Mouse (Mus musculus) liver, postnatal 0 days (tissue): ENCODE data around the gene Jup. TPM values are rescaled to one million over a fixed set of nuclear protein-coding genes. Genes with fewer than 3 reads are reported as not detected.

Experiments used
- ATAC-seq: fragments of 200-750 bp; cut with Nextera tagmentation; 2 replicates; pipeline ENCODE4 v1.8.0; 2017; ENCODE audit warnings: mild to moderate bottlenecking, moderate library complexity
- DNase-seq: peaks from one replicate; pipeline ENCODE4 v3.0.0-alpha.2; 2016
- H3K27ac ChIP-seq: fragments of 300-500 bp; sonication (generic); 2 replicates; pipeline ENCODE4 v1.5.1; 2014; ENCODE audit warnings: antibody characterized with exemption, moderate library complexity, mild to moderate bottlenecking, low read depth
- H3K27me3 ChIP-seq: fragments of 300-500 bp; sonication (generic); 2 replicates; pipeline ENCODE4 v1.6.1; 2014; ENCODE audit warnings: low read length, control low read depth, mixed read lengths; ENCODE audit not compliant: insufficient read depth
- H3K36me3 ChIP-seq: fragments of 300-500 bp; sonication (generic); replicated peaks from 2 replicates; pipeline ENCODE4 v1.6.1; 2014; ENCODE audit warnings: mild to moderate bottlenecking, control low read depth, low read length, moderate library complexity, mixed read lengths; ENCODE audit not compliant: insufficient read depth
- H3K4me1 ChIP-seq: fragments of 300-500 bp; sonication (generic); 2 replicates; pipeline ENCODE4 v1.6.1; 2014; ENCODE audit warnings: antibody characterized with exemption, mild to moderate bottlenecking, control low read depth; ENCODE audit not compliant: insufficient read depth
- H3K4me2 ChIP-seq: fragments of 300-500 bp; sonication (generic); 2 replicates; pipeline ENCODE4 v1.6.1; 2014; ENCODE audit warnings: low read depth, mild to moderate bottlenecking, low read length, moderate library complexity, mixed read lengths
- H3K4me3 ChIP-seq: fragments of 300-500 bp; sonication (generic); 2 replicates; pipeline ENCODE4 v1.5.1; 2014; ENCODE audit warnings: low read depth, low read length
- H3K9ac ChIP-seq: fragments of 300-500 bp; sonication (generic); replicated peaks from 2 replicates; pipeline ENCODE4 v1.6.1; 2014; ENCODE audit warnings: mild to moderate bottlenecking, moderate library complexity
- H3K9me3 ChIP-seq: fragments of 300-500 bp; sonication (generic); 2 replicates; pipeline ENCODE4 v1.6.1; 2016; ENCODE audit warnings: mild to moderate bottlenecking, control low read depth, low read length, mixed read lengths
- CTCF ChIP-seq: sonication (generic); IDR thresholded peaks from 2 replicates; pipeline ENCODE4 v1.5.1; 2016; ENCODE audit warnings: antibody characterized with exemption, low read depth
- EP300 ChIP-seq: IDR thresholded peaks from 2 replicates; pipeline ENCODE4 v1.6.1; 2016; ENCODE audit warnings: antibody characterized with exemption, low read depth, mild to moderate bottlenecking
- WGBS: fragments of 180-500 bp; shearing (Covaris S2); extraction: QIAGEN DNeasy Blood & Tissue Kit; methylation state at CpG from one replicate; pipeline ENCODE4 v1.1.7; 2014; ENCODE audit not compliant: insufficient replicate concordance; 5-methylcytosine and 5-hydroxymethylcytosine counted together
- polyA plus RNA-seq: library from polyadenylated mRNA; unstranded; fragments of >200 nt; fragmentation: Nextera tagmentation; extraction: Ambion mirVana; gene quantifications from 2 replicates; pipeline ENCODE4 v1.2.1, GENCODE M21; 2015

Gene Jup
- polyA plus RNA-seq, 1 experiment from 2014 or later: 17.5 TPM

DNA sequence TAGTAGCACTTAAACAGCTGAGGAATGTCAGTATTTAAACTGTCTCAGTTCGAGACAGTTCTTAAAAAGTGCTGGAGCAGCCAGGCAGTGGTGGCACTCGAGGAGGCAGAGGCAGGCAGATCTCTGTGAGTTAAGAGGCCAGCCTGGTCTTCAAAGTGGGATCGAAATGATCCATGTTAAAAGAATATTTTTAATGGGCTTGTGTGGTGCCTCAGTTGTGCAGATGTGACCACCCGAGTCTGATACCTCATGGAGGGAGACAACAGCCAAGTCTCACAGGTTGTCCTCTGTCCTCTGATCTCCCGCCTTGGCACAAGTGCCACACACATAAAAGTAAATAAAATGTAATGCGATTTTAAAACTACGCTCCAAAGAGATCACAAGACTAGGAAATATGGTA lies 954 bp upstream of the Jup start:
- no peak overlapping the region for H3K4me2 ChIP-seq

DNA sequence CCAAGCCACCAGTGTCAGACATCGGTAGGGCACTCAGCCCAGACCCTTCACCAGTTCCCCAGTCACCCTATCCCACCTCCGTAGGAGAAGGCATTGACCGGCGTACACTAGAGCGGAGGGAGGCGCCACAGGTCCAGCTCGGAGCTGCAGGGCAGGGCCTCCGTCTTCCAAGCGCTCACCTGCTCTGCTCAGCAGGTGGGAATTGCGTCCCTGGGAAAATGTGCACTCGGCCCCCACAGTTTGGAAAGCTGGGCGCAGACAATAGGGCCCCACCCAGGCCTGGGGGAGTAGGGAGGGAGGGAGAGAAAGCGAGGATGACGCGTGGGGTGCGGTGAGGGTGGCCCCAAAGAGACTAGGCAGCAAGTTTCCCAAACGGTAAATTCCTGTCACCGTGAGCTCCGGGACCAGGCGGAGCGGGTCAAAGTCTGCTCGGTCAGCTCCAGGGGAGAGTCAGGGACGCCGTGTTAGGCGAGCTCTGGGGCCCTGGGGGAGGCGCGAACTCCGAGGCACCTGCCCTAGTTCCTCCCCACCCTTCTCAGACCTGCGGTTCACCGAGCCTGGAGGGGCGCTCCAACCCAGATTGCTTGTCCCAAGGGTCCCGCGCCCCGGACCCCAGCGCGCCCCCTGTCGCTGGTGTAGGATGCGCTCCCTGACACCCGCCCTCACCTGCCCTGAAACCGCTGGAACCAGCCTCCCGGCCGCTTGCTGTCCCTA lies 520 bp downstream of the Jup start:
- H3K27ac ChIP-seq: peak overlapping the region; percentile 98
- TF ChIP-seq CTCF (peak; percentile 64), EP300 (peak; percentile 6; the same call in 1 of the 2 replicates)

More for the DNA sequence above, 954 bp upstream of the Jup start:
- DNase-seq: no peak
- Histone ChIP-seq H3K27me3 (no peaks in the 10 kb centered on the region), H3K4me1 (peaks cover 34% of the 10 kb centered on the region), H3K27ac (no peak overlapping the region), H3K4me3 (no peak overlapping the region), H3K9me3 (no peaks in the 10 kb centered on the region), H3K9ac (no peak overlapping the region), H3K36me3 (no peaks in the 10 kb centered on the region)
- no peak for ATAC-seq
- WGBS: 88% methylated on average over 7 of the region's 7 CpGs
- no peak for TF ChIP-seq EP300
- no peak for TF ChIP-seq CTCF

DNA sequence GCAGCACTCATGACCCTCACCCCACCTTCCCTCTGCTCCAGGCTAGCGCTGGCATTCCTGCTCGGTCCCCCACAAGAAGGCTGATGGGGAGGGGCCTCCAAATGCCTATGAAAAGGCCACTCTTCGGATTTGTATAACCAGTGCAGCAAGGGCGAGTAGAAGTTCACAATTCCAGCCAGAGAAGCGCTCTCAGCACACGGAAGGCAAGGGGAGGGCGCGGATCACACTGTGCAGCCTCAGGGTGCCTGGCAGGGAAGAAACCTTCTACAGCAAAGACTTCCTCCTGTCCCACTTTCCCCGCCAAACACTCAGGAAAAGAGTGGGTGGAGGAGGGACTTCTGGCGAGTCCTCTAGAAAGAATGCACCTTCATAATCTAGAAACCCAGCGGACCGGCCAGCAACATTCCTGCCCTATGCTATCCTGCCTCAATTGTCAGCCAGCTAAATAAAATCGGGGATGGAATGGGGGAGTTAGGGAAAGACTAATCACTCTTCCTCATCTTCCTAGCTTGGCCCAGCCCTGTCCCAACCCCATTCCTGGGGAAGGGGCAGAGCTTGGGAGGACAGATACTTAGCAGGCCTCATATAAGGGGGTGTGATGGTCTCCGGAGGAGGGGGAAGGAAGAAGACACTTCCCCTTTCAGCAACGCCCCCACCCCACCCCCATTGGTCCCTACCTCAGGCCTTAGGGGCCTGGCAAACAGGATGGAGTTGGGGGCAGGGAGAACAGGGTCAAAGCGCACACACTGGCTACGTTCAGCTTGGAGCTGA lies 1.5 kb downstream of the Jup start:
- Histone ChIP-seq H3K9me3 (no peaks in the 10 kb centered on the region), H3K9ac (peak overlapping the region; percentile 80), H3K4me1 (peaks cover 40% of the 10 kb centered on the region), H3K4me2 (peak overlapping the region; percentile 66), H3K4me3 (peak overlapping the region; percentile 70), H3K27me3 (no peaks in the 10 kb centered on the region), H3K36me3 (no peaks in the 10 kb centered on the region), H3K27ac (peak overlapping the region; percentile 98)
- 31% methylated on average over 17 of the region's 17 CpGs for WGBS
- no peak for ATAC-seq
- TF ChIP-seq CTCF (no peak), EP300 (no peak)
- peak; percentile 41 for DNase-seq

More for the DNA sequence above, 520 bp downstream of the Jup start:
- Histone ChIP-seq H3K9ac (peak overlapping the region; percentile 80), H3K36me3 (no peaks in the 10 kb centered on the region), H3K27me3 (no peaks in the 10 kb centered on the region), H3K4me3 (peak overlapping the region; percentile 70), H3K9me3 (no peaks in the 10 kb centered on the region), H3K4me1 (peaks cover 37% of the 10 kb centered on the region), H3K4me2 (peak overlapping the region; percentile 66)
- peak; percentile 58 for ATAC-seq
- no peak for DNase-seq
- under 1% methylated on average over 42 of the region's 42 CpGs for WGBS

DNA sequence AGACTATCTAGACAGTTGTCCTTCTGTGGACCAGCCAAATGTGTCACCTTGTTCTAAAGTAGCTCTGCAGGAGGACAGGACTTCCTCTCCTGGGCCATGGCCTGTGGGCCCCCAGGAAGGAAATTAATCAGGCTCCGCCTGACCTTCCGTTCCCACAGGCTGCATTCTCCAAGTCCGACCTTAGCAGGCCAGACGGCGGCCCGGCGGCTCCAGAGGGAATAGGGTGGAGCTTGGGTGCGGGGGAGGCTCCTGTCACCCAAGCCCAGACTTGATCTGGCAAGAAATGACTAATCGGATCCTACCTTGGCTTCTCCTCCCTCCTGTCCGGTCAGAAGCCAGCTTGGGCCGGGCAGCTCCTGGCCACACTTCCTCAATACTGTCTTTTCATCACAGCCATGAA lies 2.4 kb downstream of the Jup start:
- Histone ChIP-seq H3K9me3 (no peaks in the 10 kb centered on the region), H3K4me2 (peak overlapping the region; percentile 66), H3K4me3 (peak overlapping the region; percentile 70), H3K36me3 (no peaks in the 10 kb centered on the region), H3K27ac (peak overlapping the region; percentile 41), H3K27me3 (no peaks in the 10 kb centered on the region), H3K4me1 (peaks cover 48% of the 10 kb centered on the region), H3K9ac (peak overlapping the region; percentile 49; the same call in 1 of the 2 replicates)
- DNase-seq (peak; percentile 53), ATAC-seq (no peak)
- WGBS: 12% methylated on average over 11 of the region's 11 CpGs
- TF ChIP-seq EP300: no peak
- TF ChIP-seq CTCF: no peak

DNA sequence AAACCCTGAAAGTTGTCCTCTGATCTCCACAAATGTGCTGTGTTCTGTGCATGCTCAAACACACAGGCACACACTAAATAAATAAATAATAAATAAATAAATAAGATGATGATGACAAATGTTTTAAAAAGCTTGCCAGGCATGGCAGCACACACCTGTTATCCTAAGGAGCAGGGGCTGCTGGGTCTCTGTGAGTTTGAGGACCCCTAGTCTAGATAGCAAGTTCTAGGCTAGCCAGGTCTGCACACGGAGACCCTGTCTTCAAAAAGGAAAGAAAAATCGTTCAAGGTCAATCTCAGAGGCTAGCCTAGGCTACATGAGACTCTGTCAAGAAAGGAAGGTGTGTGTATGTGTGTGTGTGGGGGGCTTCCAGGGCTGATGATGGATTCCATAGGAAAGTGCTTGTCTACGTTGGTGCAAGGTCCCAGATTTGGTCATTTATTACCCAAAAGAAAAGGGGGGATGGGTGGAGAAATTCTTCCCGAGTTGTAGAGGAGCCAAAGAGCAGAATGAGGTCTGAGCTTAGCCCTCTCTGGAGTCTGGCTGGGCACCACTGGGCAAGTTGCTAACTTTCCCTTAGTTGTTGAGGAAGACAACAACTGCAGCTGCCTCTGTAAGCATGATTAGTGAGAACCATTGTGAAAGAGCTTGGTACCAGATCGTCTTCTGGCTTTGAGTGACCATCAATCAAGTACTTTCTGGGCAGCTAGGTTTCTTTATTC lies 3.0 kb downstream of the Jup start:
- Histone ChIP-seq H3K4me2 (peak overlapping the region; percentile 66), H3K27me3 (no peaks in the 10 kb centered on the region), H3K36me3 (no peaks in the 10 kb centered on the region), H3K9me3 (no peaks in the 10 kb centered on the region), H3K4me3 (0 out of 2 replicates have a peak overlapping the region, but pooled peaks have one; percentile 70), H3K9ac (peak overlapping the region; percentile 49; the same call in 1 of the 2 replicates), H3K27ac (peak overlapping the region; percentile 41), H3K4me1 (peaks cover 53% of the 10 kb centered on the region)
- WGBS: 50% methylated on average over 5 of the region's 5 CpGs
- ATAC-seq (no peak), DNase-seq (no peak)
- no peak for TF ChIP-seq CTCF
- TF ChIP-seq EP300: no peak

DNA sequence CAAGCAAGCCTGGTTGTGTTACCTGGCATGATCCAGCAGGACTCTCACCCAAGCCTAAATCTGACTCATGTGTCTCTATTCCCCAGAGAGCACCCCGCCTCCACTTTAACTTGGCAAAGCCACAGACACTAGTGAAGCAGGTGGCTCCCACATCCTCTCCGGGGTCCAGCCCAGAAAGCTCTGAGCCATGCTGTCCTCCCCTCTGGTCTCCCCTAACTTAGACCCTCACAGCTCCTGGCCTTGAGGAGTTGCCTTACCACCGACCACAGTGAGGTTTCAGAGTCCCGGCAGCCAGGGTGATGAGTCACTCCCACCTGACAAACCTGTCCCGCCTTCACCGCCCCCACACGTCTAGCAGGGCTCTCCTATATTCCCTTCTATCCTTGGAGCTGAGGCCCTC lies 3.8 kb downstream of the Jup start:
- no peak overlapping the region for H3K9ac ChIP-seq
- no peaks in the 10 kb centered on the region for H3K36me3 ChIP-seq
- H3K4me1 ChIP-seq: peaks cover 57% of the 10 kb centered on the region
- no peak overlapping the region for H3K27ac ChIP-seq
- 43% methylated on average over 7 of the region's 7 CpGs for WGBS
- DNase-seq (no peak), ATAC-seq (no peak)
- H3K27me3 ChIP-seq: no peaks in the 10 kb centered on the region
- no peaks in the 10 kb centered on the region for H3K9me3 ChIP-seq
- no peak overlapping the region for H3K4me2 ChIP-seq
- TF ChIP-seq EP300: no peak
- TF ChIP-seq CTCF: no peak
- no peak overlapping the region for H3K4me3 ChIP-seq
